In the genomic region with DNA sequence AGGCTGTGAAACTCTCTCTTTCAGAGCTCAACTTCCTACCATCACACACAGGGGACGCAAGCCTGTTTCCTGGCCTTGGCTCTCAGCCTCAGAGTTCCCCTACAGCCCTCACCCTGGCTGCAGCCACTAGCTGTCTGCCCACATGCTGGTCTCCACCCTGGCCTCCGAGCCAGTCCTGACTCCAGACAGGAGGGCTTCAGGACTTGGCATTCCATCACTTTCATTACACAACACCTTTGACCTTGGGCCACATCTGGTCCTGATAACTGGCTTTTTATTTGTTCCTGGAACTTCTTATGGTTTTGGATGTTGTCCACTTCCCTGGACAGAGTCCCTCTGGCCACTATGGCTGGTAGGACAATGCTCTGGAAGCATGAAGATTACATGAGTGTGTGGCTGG, we compare ENCODE assay signal across 14 mouse cellular contexts.
A peak's percentile ranks its signal among the peaks of the same experiment; 100 is the strongest.
DNase-seq lines count a peak whose midpoint lies in the region; ATAC-seq lines count a peak whose summit lies in the region.
"Had no signal": no experiment of that assay in that cellular context is flagged by ENCODE, and none has a peak within 500 bp of the region (broad histone marks: within the 10 kb centered on the region; RNA-seq: fewer than 3 reads in every experiment).

No protein-coding gene starts in this region.

- intact Hi-C loops in gastrocnemius, postnatal 14 days (cut with DNase I; ENCODE audit: low total_unique reads), result no loop called here
- intact Hi-C loops in left cerebral cortex, postnatal 25 days (cut with DNase I), result no loop called here

- peak; percentile 19 for DNase-seq in gastrocnemius, adult 18-20 months (ENCODE audit: low spot score)
- DNase-seq in gastrocnemius, postnatal 14 days, result no peak
- peak; percentile 64 for DNase-seq in NIH3T3 (ENCODE audit: low read depth)
- peak; percentile 19 for DNase-seq in heart, adult 8-10 months (ENCODE audit: low spot score)
- no peak for DNase-seq in kidney, postnatal 36 days
- DNase-seq in left cerebral cortex, postnatal 25 days (ENCODE audit: low spot score in 2 of 2), result no peak
- no peak for DNase-seq in cerebellum, adult 9-11 months
- DNase-seq: B cell, adult 2 months; layer of hippocampus, postnatal 36 days; liver had no signal

- 0 out of 2 replicates have a peak, but pooled peaks have one; percentile 18 for ATAC-seq in megakaryocyte-erythroid progenitor cell, adult 5-6 weeks (replicated peaks; ENCODE audit: low FRiP score, low TSS enrichment, poor library complexity, severe bottlenecking)
- ATAC-seq: activated CD4-positive, CD25-positive, alpha-beta regulatory T cell, adult 4 months; hindbrain, embryonic 16.5 days; midbrain, embryonic 16.5 days had no signal

Comparison
In these comparisons a context has a peak if more than half of its experiments do, and no peak if none do; other contexts are left out.
1. DNase-seq: peak in gastrocnemius, adult 18-20 months (single experiment), NIH3T3 (single experiment) and heart, adult 8-10 months (single experiment); none in gastrocnemius, postnatal 14 days (single experiment), kidney, postnatal 36 days (0 of 2), left cerebral cortex, postnatal 25 days (0 of 2) and cerebellum, adult 9-11 months (single experiment).